Mouse (Mus musculus) limb, embryonic 11.5 days (tissue): ENCODE results near the gene Scaf4. TPM values are rescaled to one million over a fixed set of nuclear protein-coding genes. Genes with fewer than 3 reads are reported as not detected.

Experiments
- ATAC-seq: fragments of 200-750 bp; cut with Nextera tagmentation; 2 replicates; pipeline ENCODE4 v1.8.0; 2017; ENCODE audit warnings: low read depth; ENCODE audit not compliant: insufficient number of reproducible peaks, low FRiP score, low TSS enrichment
- DNase-seq: peaks from one replicate; pipeline ENCODE4 v3.0.0-alpha.2; 2015; ENCODE audit warnings: low spot score
- H3K27ac ChIP-seq: fragments of 300-500 bp; sonication (generic); replicated peaks from 2 replicates; pipeline ENCODE4 v1.5.1; 2014; ENCODE audit warnings: low read depth, mild to moderate bottlenecking, low read length
- H3K27me3 ChIP-seq: fragments of 300-500 bp; sonication (generic); 2 replicates; pipeline ENCODE4 v1.6.1; 2014; ENCODE audit warnings: mild to moderate bottlenecking, low read length, mixed read lengths; ENCODE audit not compliant: control insufficient read depth, insufficient read depth
- H3K36me3 ChIP-seq: fragments of 300-500 bp; sonication (generic); 2 replicates; pipeline ENCODE4 v1.6.1; 2014; ENCODE audit warnings: mild to moderate bottlenecking, low read length, moderate library complexity, mixed read lengths; ENCODE audit not compliant: control insufficient read depth, insufficient read depth
- H3K4me1 ChIP-seq: fragments of 300-500 bp; sonication (generic); 2 replicates; pipeline ENCODE4 v1.6.1; 2014; ENCODE audit warnings: low read length, mixed read lengths; ENCODE audit not compliant: control insufficient read depth, insufficient read depth
- H3K4me2 ChIP-seq: fragments of 300-500 bp; sonication (generic); 2 replicates; pipeline ENCODE4 v1.6.1; 2014; ENCODE audit warnings: low read depth, mild to moderate bottlenecking, moderate library complexity; ENCODE audit not compliant: severe bottlenecking
- H3K4me3 ChIP-seq: fragments of 300-500 bp; sonication (generic); 2 replicates; pipeline ENCODE4 v1.5.1; 2014; ENCODE audit warnings: low read depth, low read length
- H3K9ac ChIP-seq: fragments of 300-500 bp; sonication (generic); 2 replicates; pipeline ENCODE4 v1.6.1; 2014; ENCODE audit warnings: mild to moderate bottlenecking, low read length
- H3K9me3 ChIP-seq: fragments of 300-500 bp; sonication (generic); 2 replicates; pipeline ENCODE4 v1.6.1; 2016; ENCODE audit warnings: low read length; ENCODE audit not compliant: control insufficient read depth
- WGBS: fragments of 180-500 bp; shearing (Covaris S2); extraction: QIAGEN DNeasy Blood & Tissue Kit; methylation state at CpG from one replicate; pipeline ENCODE4 v1.1.7; 2014; 5-methylcytosine and 5-hydroxymethylcytosine counted together
- polyA plus RNA-seq: library from polyadenylated mRNA; unstranded; fragments of >200 nt; fragmentation: Nextera tagmentation; extraction: Ambion mirVana; gene quantifications from 2 replicates; pipeline ENCODE4 v1.2.1, GENCODE M21; 2014

Scaf4 gene
- polyA plus RNA-seq, 1 experiment from 2014 or later: 35.2 TPM

DNA sequence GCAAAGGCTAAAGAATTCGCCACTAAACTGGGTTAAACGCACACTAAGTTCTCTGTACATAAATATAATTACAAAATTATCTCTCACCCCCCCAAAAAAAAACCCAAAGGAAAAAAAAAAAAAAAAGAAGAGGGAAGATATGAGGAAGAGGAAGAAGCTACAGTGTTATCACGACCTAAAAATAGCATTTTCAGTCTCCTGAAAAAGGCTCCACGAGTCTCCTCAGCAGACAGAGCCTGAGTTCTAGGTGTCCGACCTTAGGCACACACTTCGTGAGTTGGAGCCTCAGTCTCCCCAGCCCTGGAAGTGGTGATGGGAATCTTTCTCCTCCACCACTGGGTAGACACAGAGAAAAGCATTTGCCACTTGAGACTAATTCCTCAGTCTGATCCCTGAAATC, 85.7 kb downstream of the Scaf4 start:
- ATAC-seq: no peak
- no peak for DNase-seq
- Histone ChIP-seq H3K27ac (no peak overlapping the region), H3K9me3 (no peaks in the 10 kb centered on the region), H3K4me3 (no peak overlapping the region), H3K9ac (no peak overlapping the region), H3K27me3 (no peaks in the 10 kb centered on the region), H3K4me1 (no peaks in the 10 kb centered on the region), H3K36me3 (no peaks in the 10 kb centered on the region), H3K4me2 (no peak overlapping the region)
- 93% methylated on average over 6 of the region's 6 CpGs for WGBS

DNA sequence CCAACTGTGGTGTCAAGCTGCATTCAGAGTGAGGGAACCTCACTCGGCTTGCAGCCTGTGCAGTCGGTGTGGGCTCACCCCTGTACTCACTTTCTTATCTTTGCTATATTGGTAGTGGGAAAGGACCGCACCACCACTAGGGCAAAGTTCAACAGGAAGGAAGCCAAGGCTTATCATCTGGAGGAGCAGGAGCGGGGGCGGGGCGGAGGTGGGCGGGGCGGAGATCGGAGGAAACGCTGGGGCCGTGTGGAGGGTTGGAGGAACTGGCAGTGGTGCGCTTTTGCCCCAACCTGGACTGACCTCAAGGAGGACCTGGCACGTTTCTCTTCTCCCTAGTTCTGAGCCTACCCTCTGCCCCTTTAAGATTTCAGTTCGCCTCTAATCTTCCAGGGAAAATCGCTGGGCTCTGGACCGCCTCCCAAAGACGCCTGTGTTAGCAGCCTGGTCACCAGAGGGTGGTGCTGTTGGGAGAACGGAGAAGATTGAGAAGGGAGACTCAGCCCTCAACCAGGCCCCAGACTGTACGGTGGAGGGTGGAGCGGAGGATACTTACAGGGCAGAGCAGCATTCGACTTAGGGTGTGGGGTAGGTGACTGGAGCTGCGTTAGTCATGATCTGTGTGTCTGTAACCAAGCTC, 86.8 kb downstream of the Scaf4 start:
- Histone ChIP-seq H3K4me1 (no peaks in the 10 kb centered on the region), H3K36me3 (no peaks in the 10 kb centered on the region), H3K9me3 (no peaks in the 10 kb centered on the region), H3K9ac (peak overlapping the region; percentile 34; the same call in 1 of the 2 replicates), H3K27ac (no peak overlapping the region), H3K4me3 (peak overlapping the region; percentile 25; the same call in 1 of the 2 replicates), H3K4me2 (peak overlapping the region; percentile 35), H3K27me3 (no peaks in the 10 kb centered on the region)
- ATAC-seq (peak; percentile 90), DNase-seq (peak; percentile 82)
- WGBS: 2% methylated on average over 22 of the region's 22 CpGs

DNA sequence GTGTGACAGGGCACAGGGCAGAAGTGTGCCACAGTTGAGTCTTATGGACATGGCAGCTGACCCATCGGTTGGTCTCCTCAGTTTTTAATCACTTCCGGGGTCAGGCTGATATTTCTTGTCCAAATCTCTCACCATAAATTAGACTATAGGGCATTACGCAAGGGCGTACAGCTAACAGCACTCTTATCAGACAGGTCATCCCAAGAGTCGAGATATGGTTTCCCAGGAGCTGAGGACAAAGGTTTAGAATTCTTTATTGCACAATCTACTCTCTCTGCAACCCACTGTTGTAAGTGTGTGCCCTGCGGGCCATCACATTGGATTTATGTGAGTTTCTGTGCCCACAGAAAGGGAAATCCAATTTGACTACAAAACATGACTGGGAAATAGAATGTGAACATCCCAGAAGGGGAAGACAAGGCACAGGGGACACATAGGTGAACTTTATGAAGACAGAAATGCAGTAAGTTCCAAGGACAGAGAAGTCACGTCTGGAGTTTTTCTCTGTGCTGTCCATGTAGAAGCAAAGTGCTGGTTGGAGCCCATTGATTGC, 87.5 kb downstream of the Scaf4 start:
- H3K27me3 ChIP-seq: no peaks in the 10 kb centered on the region
- no peak for DNase-seq
- no peak overlapping the region for H3K9ac ChIP-seq
- H3K36me3 ChIP-seq: no peaks in the 10 kb centered on the region
- no peak overlapping the region for H3K4me3 ChIP-seq
- no peaks in the 10 kb centered on the region for H3K9me3 ChIP-seq
- ATAC-seq: no peak
- 82% methylated on average over 7 of the region's 7 CpGs for WGBS
- H3K4me1 ChIP-seq: no peaks in the 10 kb centered on the region
- no peak overlapping the region for H3K4me2 ChIP-seq
- H3K27ac ChIP-seq: no peak overlapping the region

DNA sequence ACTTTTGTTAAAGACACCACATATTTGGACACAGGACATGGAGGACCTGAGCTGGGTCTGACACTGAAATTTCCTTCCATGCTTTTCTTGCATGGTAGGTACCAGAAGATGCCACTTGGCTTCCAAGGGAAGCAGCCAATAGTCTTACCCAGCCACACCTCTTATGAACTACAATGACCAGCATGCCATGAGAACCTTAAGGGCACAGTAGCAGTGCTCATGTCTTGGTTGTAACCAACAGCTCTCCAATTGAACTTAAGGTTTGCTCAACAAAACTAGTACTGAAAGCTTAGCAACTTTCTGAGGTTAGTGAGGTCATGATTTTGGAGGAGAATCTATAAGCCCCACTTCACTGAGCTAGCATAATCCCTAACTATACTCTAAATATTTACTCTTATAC, 90.6 kb downstream of the Scaf4 start:
- ATAC-seq: no peak
- no peaks in the 10 kb centered on the region for H3K4me1 ChIP-seq
- H3K27ac ChIP-seq: no peak overlapping the region
- H3K4me3 ChIP-seq: no peak overlapping the region
- H3K27me3 ChIP-seq: no peaks in the 10 kb centered on the region
- H3K36me3 ChIP-seq: no peaks in the 10 kb centered on the region
- DNase-seq: no peak
- H3K9me3 ChIP-seq: no peaks in the 10 kb centered on the region
- no peak overlapping the region for H3K4me2 ChIP-seq
- no peak overlapping the region for H3K9ac ChIP-seq

DNA sequence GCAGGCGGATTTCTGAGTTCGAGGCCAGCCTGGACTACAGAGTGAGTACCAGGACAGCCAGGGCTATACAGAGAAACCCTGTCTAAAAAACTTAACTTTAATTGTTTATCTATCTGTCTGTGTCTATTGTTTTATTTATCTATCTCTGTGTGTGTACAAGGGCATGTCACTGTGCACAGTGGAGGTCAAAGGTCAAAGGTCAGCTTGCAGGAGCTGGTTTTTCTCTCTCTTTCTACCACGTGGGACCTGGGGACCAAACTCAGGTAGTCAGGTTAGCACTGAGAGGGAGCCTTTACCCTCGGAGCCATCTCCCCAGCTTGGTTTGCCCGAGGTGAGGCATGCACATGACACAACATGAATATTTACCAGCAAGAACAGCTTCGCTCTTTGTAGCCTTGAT, 93.0 kb downstream of the Scaf4 start:
- Histone ChIP-seq H3K4me3 (no peak overlapping the region), H3K27me3 (no peaks in the 10 kb centered on the region), H3K9me3 (no peaks in the 10 kb centered on the region), H3K36me3 (no peaks in the 10 kb centered on the region), H3K4me2 (no peak overlapping the region), H3K9ac (no peak overlapping the region), H3K27ac (no peak overlapping the region), H3K4me1 (no peaks in the 10 kb centered on the region)
- WGBS: 75% methylated on average over 6 of the region's 6 CpGs
- DNase-seq: no peak
- ATAC-seq: no peak

DNA sequence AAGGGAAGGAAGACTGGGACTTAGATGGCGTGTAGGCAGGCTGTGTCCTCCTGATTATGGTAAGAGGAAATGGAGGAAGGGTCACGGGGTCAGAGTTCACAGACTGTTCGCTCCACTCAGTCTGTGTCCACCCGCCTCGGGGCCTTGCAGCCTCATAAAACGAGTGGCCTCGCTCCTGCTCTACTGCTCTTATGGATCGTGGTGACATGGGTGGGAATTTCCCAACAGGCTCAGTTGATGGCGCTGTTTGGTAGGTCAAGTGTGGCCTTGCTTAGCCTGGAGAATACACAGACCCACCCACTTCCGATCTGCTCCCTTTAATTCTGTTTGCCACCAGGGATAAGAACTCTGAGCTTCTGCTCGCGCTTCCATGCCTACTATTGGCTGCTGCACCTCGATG, 96.8 kb downstream of the Scaf4 start:
- Histone ChIP-seq H3K27me3 (no peaks in the 10 kb centered on the region), H3K4me2 (no peak overlapping the region), H3K36me3 (no peaks in the 10 kb centered on the region), H3K27ac (no peak overlapping the region), H3K4me1 (no peaks in the 10 kb centered on the region), H3K9ac (no peak overlapping the region), H3K9me3 (no peaks in the 10 kb centered on the region), H3K4me3 (no peak overlapping the region)
- WGBS: 20% methylated on average over 13 of the region's 13 CpGs
- ATAC-seq (no peak), DNase-seq (peak; percentile 55)

DNA sequence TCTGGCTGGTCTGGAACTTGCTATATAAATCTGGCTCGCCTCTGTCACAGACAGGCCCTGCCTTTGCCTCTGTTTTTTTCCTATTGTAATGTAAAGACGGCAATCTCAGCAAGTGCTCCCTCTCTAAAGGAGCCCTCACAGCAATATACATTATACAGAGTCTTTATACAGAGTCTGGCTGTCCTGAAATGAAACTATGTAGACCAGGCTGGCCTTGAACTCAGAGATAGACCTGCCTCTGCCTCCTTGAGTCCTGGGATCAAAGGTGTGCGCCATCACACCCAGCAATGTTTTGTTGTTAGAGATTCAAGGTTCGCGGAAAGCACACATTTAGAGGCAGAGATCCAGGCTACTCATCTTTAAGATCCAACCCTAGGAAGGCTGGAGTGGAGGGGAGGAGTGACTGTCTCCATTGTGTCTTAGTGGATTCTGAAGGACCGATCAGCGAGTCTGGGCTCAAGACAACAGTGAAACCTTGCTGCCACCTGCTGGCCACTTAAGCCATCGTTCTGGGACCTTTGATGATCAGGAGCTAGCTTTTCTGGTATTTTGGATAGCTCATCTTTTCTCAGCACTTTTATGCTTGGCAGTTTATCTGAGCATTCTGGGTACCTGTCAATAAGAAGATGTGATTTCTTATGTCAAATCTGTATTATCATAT, 98.2 kb downstream of the Scaf4 start:
- DNase-seq: peak; percentile 86
- Histone ChIP-seq H3K9ac (no peak overlapping the region), H3K36me3 (no peaks in the 10 kb centered on the region), H3K27ac (no peak overlapping the region), H3K27me3 (no peaks in the 10 kb centered on the region), H3K9me3 (no peaks in the 10 kb centered on the region), H3K4me3 (no peak overlapping the region), H3K4me1 (no peaks in the 10 kb centered on the region), H3K4me2 (no peak overlapping the region)
- WGBS: 42% methylated on average over 8 of the region's 8 CpGs
- ATAC-seq: peak; percentile 48; the same call in 1 of the 2 replicates

DNA sequence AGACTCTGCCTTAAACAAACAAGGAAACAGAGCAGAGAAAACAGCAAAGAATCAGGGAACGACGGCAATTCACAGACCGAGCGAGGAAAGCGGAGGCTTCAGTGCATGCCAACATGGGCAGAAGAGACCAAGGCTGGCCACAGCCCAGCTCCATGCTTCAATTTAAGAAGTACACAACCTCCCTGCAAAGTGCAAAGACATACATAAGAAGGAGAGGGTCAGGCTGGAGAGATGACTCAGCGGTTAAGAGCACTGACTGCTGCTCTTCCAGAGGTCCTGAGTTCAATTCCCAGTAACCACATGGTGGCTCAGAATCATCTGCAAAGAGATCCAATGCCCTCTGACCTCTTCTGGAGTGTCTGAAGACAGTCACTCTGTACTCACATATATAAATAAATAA, 100.2 kb downstream of the Scaf4 start:
- Histone ChIP-seq H3K9ac (no peak overlapping the region), H3K27me3 (no peaks in the 10 kb centered on the region), H3K9me3 (no peaks in the 10 kb centered on the region), H3K4me2 (no peak overlapping the region), H3K4me1 (no peaks in the 10 kb centered on the region), H3K36me3 (no peaks in the 10 kb centered on the region), H3K27ac (no peak overlapping the region), H3K4me3 (no peak overlapping the region)
- no peak for DNase-seq
- WGBS: 80% methylated on average over 6 of the region's 6 CpGs
- no peak for ATAC-seq
